Mouse (Mus musculus) liver, adult 2 months (tissue): ENCODE measurements around the gene Ccdc61.

Source experiments
- CTCF ChIP-seq: fragments of 200-500 bp; IDR thresholded peaks from 2 replicates; pipeline ENCODE4 v1.5.1; 2011; ENCODE audit warnings: low read depth, low read length, control low read depth
- POLR2A ChIP-seq: fragments of 200-500 bp; IDR thresholded peaks from 2 replicates; pipeline ENCODE4 v1.6.1; 2011; ENCODE audit warnings: low read length, control low read depth; ENCODE audit not compliant: insufficient read depth; ENCODE audit errors: extremely low read depth

GRCm38 (mm10) chr7:18925162-18925938 is 15.1 kb upstream of the Ccdc61 start, which contains the start of gene Nova2:
- no peak for TF ChIP-seq CTCF
- no peak for TF ChIP-seq POLR2A
